Mouse (Mus musculus) skeletal muscle tissue, adult 2 months (tissue): ENCODE results near the gene Inhbb.

Source experiments
- DNase-seq: peaks from one replicate; pipeline ENCODE4 v3.0.0-alpha.2; 2012; ENCODE audit warnings: low read depth, low spot score

Gene Inhbb

DNA sequence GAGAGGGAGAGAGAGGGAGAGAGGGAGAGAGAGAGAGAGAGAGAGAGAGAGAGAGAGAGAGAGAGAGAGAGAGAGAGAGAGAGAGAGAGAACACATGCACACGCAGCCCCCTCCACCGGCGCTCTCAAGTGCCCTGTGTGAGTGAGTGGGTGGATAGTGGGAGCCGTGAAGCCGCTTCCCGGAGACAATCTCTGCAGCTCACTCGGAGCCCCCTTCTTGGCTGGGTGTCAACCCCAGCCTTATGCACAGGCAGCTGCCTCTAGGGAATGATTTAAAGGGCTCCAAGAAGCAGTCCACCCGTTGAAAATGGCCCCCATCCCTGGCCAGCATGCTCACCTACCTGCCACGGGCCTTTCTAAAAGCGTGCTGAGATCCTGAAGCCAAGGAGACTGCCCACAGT lies 38.1 kb downstream of the Inhbb start:
- DNase-seq: no peak

DNA sequence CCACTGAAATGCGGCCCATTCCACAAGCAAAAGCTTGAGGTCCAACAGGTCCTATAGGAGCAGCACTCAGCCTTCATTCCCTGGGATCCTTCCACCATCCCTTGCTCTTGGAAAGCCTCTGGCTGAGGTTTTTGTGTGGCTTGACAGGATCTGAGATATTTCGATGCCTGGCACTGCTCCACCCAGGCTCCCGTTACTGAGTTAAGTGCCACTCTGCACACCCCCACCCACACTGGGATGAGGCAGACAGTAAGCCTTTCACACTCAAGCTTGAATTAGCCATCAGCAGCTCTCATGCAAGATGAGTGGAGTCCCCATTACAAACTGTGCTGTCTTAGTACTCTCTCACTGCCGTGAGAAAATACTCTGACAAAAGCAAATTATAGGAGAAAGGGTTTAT lies 41.4 kb downstream of the Inhbb start:
- DNase-seq: no peak

GRCm38 (mm10) chr1:119375376-119375775 lies 46.7 kb downstream of the Inhbb start:
- no peak for DNase-seq

GRCm38 (mm10) chr1:119367546-119367945 lies 54.5 kb downstream of the Inhbb start:
- no peak for DNase-seq

GRCm38 (mm10) chr1:119366315-119366714 lies 55.7 kb downstream of the Inhbb start:
- DNase-seq: no peak
